Mouse (Mus musculus): ENCODE measurements around the gene Smarcd3. TPM values are rescaled to one million over a fixed set of nuclear protein-coding genes. Genes with fewer than 3 reads are reported as not detected.

Smarcd3 gene
- polyA plus RNA-seq, 1 experiment = 87.6 TPM

DNA sequence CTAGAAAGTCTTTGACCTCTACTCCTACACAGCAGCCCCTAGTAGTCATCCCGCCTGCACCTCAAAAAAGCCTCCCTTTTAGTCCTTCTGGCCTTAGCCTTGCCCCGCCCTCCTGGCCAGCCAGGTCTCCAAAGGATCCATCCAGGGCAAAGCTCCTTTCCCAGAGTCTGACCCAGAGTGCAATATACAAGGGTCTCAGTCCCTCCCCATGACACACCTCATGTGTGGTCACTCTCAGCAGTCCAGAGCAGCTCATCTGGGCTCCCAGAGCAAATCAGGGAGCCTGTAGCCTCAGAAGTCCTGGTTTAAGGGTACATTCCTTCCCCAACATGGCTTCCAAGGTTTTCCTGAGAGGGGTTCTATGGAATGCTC lies 72.9 kb downstream of the Smarcd3 start:
- Histone ChIP-seq H3K4me3 (ENCODE audit: insufficient read depth, poor library complexity, severe bottlenecking) (no peak overlapping the region), H3K36me3 (ENCODE audit: control insufficient read depth, insufficient read depth) (no peaks in the 10 kb centered on the region), H3K27me3 (ENCODE audit: control insufficient read depth, insufficient read depth, insufficient read length) (peaks cover 73% of the 10 kb centered on the region), H3K79me3 (ENCODE audit: low read depth) (no peaks in the 10 kb centered on the region), H3K79me2 (ENCODE audit: control insufficient read depth, insufficient read depth) (no peaks in the 10 kb centered on the region), H3ac (ENCODE audit: control insufficient read depth, insufficient read length, low read depth) (no peak overlapping the region)
- TF ChIP-seq MYOG (IDR thresholded peaks at IDR 0.05; ENCODE audit: control insufficient read depth, extremely low read depth, insufficient read length) = no peak
- TF ChIP-seq MAX (IDR thresholded peaks at IDR 0.05) = no peak
- TF ChIP-seq CEBPB (IDR thresholded peaks at IDR 0.05; ENCODE audit: low read depth) = no peak
- TF ChIP-seq MYOD1 (IDR thresholded peaks at IDR 0.05; ENCODE audit: control insufficient read depth, insufficient read length, low read depth) = no peak
- TF ChIP-seq CTCF (IDR thresholded peaks at IDR 0.05; ENCODE audit: control insufficient read depth, insufficient read depth, insufficient read length) = no peak
- no peak for TF ChIP-seq FOSL1 (IDR thresholded peaks at IDR 0.05; ENCODE audit: insufficient read depth, low read length, poor library complexity, severe bottlenecking)
- no peak for TF ChIP-seq USF1 (IDR thresholded peaks at IDR 0.05; ENCODE audit: low read depth)

DNA sequence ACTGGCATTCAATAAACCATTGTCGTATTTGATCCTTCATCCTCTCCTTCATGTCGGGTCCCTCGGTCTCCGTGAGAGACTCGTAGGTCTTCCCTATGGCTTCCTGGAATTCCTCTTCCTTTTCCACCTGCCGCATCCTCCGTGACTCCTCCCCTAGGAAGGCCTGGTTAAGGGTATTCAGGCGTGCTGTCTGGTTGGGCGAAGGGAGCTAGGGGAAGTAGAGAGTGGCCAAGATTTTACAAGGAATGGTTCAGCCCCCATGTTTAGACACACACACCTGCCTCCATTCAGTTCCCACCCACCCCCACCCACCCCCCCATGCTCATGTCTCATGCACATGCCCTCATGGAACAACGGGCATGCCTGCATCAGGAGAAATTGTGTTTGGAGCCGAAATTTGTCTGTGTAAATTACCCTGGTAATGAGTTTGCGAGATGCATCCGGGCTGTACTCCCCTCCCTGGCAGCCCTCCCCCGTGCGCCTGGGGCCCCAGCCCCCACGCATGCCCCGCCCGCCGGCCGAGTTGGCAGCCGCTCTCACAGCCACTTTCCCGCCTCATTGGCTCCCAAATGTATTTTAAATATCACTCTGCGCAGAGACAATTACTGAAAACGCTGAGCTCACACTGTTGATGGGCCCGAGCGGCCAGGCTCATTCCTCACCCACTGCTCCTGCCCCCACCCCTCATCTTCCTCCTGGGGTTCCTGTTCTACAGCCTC lies 73.5 kb downstream of the Smarcd3 start:
- Histone ChIP-seq H3K79me3 (ENCODE audit: low read depth) (no peaks in the 10 kb centered on the region), H3K4me3 (ENCODE audit: insufficient read depth, poor library complexity, severe bottlenecking) (no peak overlapping the region), H3K36me3 (ENCODE audit: control insufficient read depth, insufficient read depth) (no peaks in the 10 kb centered on the region), H3ac (ENCODE audit: control insufficient read depth, insufficient read length, low read depth) (no peak overlapping the region), H3K79me2 (ENCODE audit: control insufficient read depth, insufficient read depth) (no peaks in the 10 kb centered on the region), H3K27me3 (ENCODE audit: control insufficient read depth, insufficient read depth, insufficient read length) (peaks cover 77% of the 10 kb centered on the region)
- TF ChIP-seq MYOG (IDR thresholded peaks at IDR 0.05; ENCODE audit: control insufficient read depth, extremely low read depth, insufficient read length) (no peak), USF1 (IDR thresholded peaks at IDR 0.05; ENCODE audit: low read depth) (no peak), MAX (IDR thresholded peaks at IDR 0.05) (no peak), MYOD1 (IDR thresholded peaks at IDR 0.05; ENCODE audit: control insufficient read depth, insufficient read length, low read depth) (no peak), FOSL1 (IDR thresholded peaks at IDR 0.05; ENCODE audit: insufficient read depth, low read length, poor library complexity, severe bottlenecking) (no peak), CEBPB (IDR thresholded peaks at IDR 0.05; ENCODE audit: low read depth) (no peak), CTCF (IDR thresholded peaks at IDR 0.05; ENCODE audit: control insufficient read depth, insufficient read depth, insufficient read length) (no peak)

GRCm38 (mm10) chr5:24542643-24543042 lies 81.6 kb downstream of the Smarcd3 start:
- Histone ChIP-seq H3ac (ENCODE audit: control insufficient read depth, insufficient read length, low read depth) (no peak overlapping the region), H3K79me2 (ENCODE audit: control insufficient read depth, insufficient read depth) (no peaks in the 10 kb centered on the region), H3K27me3 (ENCODE audit: control insufficient read depth, insufficient read depth, insufficient read length) (peaks cover 45% of the 10 kb centered on the region), H3K79me3 (ENCODE audit: low read depth) (no peaks in the 10 kb centered on the region), H3K36me3 (ENCODE audit: control insufficient read depth, insufficient read depth) (no peaks in the 10 kb centered on the region), H3K4me3 (ENCODE audit: insufficient read depth, poor library complexity, severe bottlenecking) (no peak overlapping the region)
- no peak for TF ChIP-seq CEBPB (IDR thresholded peaks at IDR 0.05; ENCODE audit: low read depth)
- no peak for TF ChIP-seq FOSL1 (IDR thresholded peaks at IDR 0.05; ENCODE audit: insufficient read depth, low read length, poor library complexity, severe bottlenecking)
- TF ChIP-seq MAX (IDR thresholded peaks at IDR 0.05) = no peak
- no peak for TF ChIP-seq CTCF (IDR thresholded peaks at IDR 0.05; ENCODE audit: control insufficient read depth, insufficient read depth, insufficient read length)
- no peak for TF ChIP-seq USF1 (IDR thresholded peaks at IDR 0.05; ENCODE audit: low read depth)
- no peak for TF ChIP-seq MYOG (IDR thresholded peaks at IDR 0.05; ENCODE audit: control insufficient read depth, extremely low read depth, insufficient read length)
- TF ChIP-seq MYOD1 (IDR thresholded peaks at IDR 0.05; ENCODE audit: control insufficient read depth, insufficient read length, low read depth) = no peak

DNA sequence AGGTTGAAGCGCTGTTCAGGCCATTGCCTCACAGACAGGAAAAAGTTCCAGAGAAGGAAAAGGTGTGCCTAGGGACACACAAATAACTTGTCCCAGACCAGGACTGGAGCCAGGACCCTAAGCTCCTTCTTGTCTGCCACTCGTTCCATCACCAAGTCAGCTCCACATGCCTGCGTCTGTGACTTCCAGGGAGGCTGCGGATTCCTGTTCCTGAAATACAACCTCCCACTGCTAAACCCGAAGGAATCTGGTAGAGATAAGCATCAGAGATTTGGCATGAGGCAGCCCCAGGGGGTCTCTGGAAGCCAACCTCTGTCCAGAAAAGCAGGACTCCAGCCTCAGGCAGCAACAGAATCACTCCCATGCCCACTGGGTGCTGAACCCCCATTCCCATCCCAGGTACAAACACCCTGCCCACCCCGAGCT lies 83.1 kb downstream of the Smarcd3 start:
- Histone ChIP-seq H3K4me3 (ENCODE audit: insufficient read depth, poor library complexity, severe bottlenecking) (no peak overlapping the region), H3K79me3 (ENCODE audit: low read depth) (no peaks in the 10 kb centered on the region), H3ac (ENCODE audit: control insufficient read depth, insufficient read length, low read depth) (no peak overlapping the region), H3K27me3 (ENCODE audit: control insufficient read depth, insufficient read depth, insufficient read length) (peaks cover 48% of the 10 kb centered on the region), H3K79me2 (ENCODE audit: control insufficient read depth, insufficient read depth) (no peaks in the 10 kb centered on the region), H3K36me3 (ENCODE audit: control insufficient read depth, insufficient read depth) (no peaks in the 10 kb centered on the region)
- no peak for TF ChIP-seq MYOD1 (IDR thresholded peaks at IDR 0.05; ENCODE audit: control insufficient read depth, insufficient read length, low read depth)
- TF ChIP-seq CEBPB (IDR thresholded peaks at IDR 0.05; ENCODE audit: low read depth) = no peak
- no peak for TF ChIP-seq USF1 (IDR thresholded peaks at IDR 0.05; ENCODE audit: low read depth)
- no peak for TF ChIP-seq CTCF (IDR thresholded peaks at IDR 0.05; ENCODE audit: control insufficient read depth, insufficient read depth, insufficient read length)
- no peak for TF ChIP-seq MAX (IDR thresholded peaks at IDR 0.05)
- no peak for TF ChIP-seq FOSL1 (IDR thresholded peaks at IDR 0.05; ENCODE audit: insufficient read depth, low read length, poor library complexity, severe bottlenecking)
- TF ChIP-seq MYOG (IDR thresholded peaks at IDR 0.05; ENCODE audit: control insufficient read depth, extremely low read depth, insufficient read length) = no peak

Small RNAs within 50 kb of the gene (microRNA-seq; reads per million reads assigned to microRNA genes)
- gene Mir671 (ENCODE audit: borderline microRNAs expressed) = 801 reads per million, percentile 85 among the genes with 10 or more reads in this experiment

Other genes starting within 250 kb of the Smarcd3 start
- 0.48 TPM for gene Atg9b, start 232.3 kb downstream of the Smarcd3 start, polyA plus RNA-seq (2012; fragmentation: generic; extraction: Trizol)
- gene Abcb8, start 230.7 kb downstream of the Smarcd3 start, polyA plus RNA-seq (2012; fragmentation: generic; extraction: Trizol) = 25.1 TPM
- 0.19 TPM for gene Asic3, start 211.0 kb downstream of the Smarcd3 start, polyA plus RNA-seq (2012; fragmentation: generic; extraction: Trizol)
- gene Cdk5, start 200.9 kb downstream of the Smarcd3 start, polyA plus RNA-seq (2012; fragmentation: generic; extraction: Trizol) = 33.4 TPM
- 76.4 TPM for gene Slc4a2, start 200.6 kb downstream of the Smarcd3 start, polyA plus RNA-seq (2012; fragmentation: generic; extraction: Trizol)
- 90.3 TPM for gene Fastk, start 179.1 kb downstream of the Smarcd3 start, polyA plus RNA-seq (2012; fragmentation: generic; extraction: Trizol)
- 9.8 TPM for gene Tmub1, start 176.6 kb downstream of the Smarcd3 start, polyA plus RNA-seq (2012; fragmentation: generic; extraction: Trizol)
- 119 TPM for gene Agap3, start 172.2 kb downstream of the Smarcd3 start, polyA plus RNA-seq (2012; fragmentation: generic; extraction: Trizol)
- 0.42 TPM for gene Gbx1, start 97.2 kb downstream of the Smarcd3 start, polyA plus RNA-seq (2012; fragmentation: generic; extraction: Trizol)
- not detected for gene Asb10, start 83.4 kb downstream of the Smarcd3 start, polyA plus RNA-seq (2012; fragmentation: generic; extraction: Trizol)
- gene 4931409K22Rik, start 67.6 kb downstream of the Smarcd3 start, polyA plus RNA-seq (2012; fragmentation: generic; extraction: Trizol) = not detected
- 143 TPM for gene Abcf2, start 46.9 kb downstream of the Smarcd3 start, polyA plus RNA-seq (2012; fragmentation: generic; extraction: Trizol)
- gene Chpf2, start 37.7 kb downstream of the Smarcd3 start, polyA plus RNA-seq (2012; fragmentation: generic; extraction: Trizol) = 37.7 TPM
- 18.6 TPM for gene Nub1, start 61.1 kb upstream of the Smarcd3 start, polyA plus RNA-seq (2012; fragmentation: generic; extraction: Trizol)
- not detected for gene Wdr86, start 106.3 kb upstream of the Smarcd3 start, polyA plus RNA-seq (2012; fragmentation: generic; extraction: Trizol)
- gene Crygn, start 133.6 kb upstream of the Smarcd3 start, polyA plus RNA-seq (2012; fragmentation: generic; extraction: Trizol) = not detected
- gene Rheb, start 218.2 kb upstream of the Smarcd3 start, polyA plus RNA-seq (2012; fragmentation: generic; extraction: Trizol) = 47.8 TPM

All from C2C12 (cell line).